Mouse (Mus musculus): Measurements from ENCODE around the gene Gng7. TPM values are rescaled to one million over a fixed set of nuclear protein-coding genes. Genes with fewer than 3 reads are reported as not detected.

Gene Gng7
- polyA plus RNA-seq, 1 experiment from 2014 or later = 9.0 TPM

DNA sequence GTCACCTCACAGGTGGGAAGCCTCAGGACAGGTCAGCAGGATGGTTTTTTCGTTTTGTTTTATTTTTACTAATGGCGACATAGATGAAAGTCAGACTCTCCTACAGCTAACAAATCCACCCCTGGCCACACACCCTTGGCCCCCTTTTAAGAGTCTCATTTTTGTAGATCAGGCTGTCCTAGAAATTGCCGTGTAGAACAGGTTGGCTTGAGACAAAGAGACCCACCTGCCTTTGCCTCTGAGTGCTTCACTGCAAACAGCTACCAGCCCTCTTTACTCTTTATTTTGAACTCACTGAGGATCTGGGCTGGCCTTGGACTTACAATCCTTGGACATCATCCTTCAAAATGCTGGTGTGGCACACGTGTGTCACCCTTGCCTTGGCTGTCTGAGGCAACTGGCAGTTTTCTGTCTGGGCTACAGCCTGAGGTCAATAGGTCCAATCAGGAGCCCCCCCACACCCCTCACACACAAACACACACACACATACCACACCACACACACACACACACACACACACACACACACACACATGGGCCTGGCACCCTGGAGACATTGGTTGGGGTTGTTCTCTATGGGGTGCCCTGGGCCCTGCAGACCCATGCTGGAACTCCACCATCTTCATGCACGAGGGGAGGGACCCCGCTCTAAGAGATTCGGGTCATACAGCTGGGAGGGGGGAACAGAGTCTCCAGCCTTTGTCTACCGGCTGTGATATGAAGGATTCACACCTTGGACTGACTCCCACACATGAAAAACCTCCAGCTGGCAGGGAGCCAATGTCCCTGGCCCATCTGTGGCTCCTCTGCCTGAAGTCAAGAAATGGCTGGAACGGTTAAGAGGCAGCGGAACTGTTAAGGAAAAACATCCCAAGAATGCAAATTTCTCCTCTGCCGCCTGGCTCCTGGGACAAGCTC lies 42.4 kb downstream of the Gng7 start:
- peak overlapping the region; percentile 10; the same call in 1 of the 2 replicates for H3K27ac ChIP-seq
- no peak overlapping the region for H3K9ac ChIP-seq
- H3K36me3 ChIP-seq = no peaks in the 10 kb centered on the region
- ATAC-seq (ENCODE audit: low FRiP score, low read depth) = no peak
- 45% methylated on average over 11 of the region's 11 CpGs for WGBS
- H3K27me3 ChIP-seq = no peaks in the 10 kb centered on the region
- H3K4me2 ChIP-seq (replicated peaks) = no peak overlapping the region
- H3K4me1 ChIP-seq = peaks cover 18% of the 10 kb centered on the region
- H3K4me3 ChIP-seq = no peak overlapping the region
- no peaks in the 10 kb centered on the region; the same call in 1 of the 2 replicates for H3K9me3 ChIP-seq

DNA sequence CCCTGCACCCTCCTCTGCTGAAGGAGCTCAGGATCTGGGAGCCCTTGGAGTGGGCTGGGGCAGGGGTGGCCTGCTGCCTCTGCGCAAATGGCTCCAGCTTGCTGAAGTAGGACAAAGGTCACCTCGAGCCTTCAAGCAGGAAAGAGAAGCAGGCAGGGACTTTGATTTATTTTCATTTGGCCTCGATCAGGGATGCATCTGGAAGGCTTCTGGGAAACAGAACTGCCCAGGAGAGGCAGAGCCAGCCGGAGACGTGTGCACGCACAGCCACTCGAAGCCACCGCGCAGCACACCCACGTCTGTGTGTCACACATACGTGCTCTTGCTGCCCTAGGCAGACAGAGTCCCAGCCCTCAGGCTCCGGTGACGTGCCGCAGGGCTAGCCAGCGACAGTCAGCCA lies 43.2 kb downstream of the Gng7 start:
- Histone ChIP-seq H3K4me2 (replicated peaks) (no peak overlapping the region), H3K27ac (no peak overlapping the region), H3K9ac (no peak overlapping the region), H3K9me3 (no peaks in the 10 kb centered on the region; the same call in 1 of the 2 replicates), H3K36me3 (no peaks in the 10 kb centered on the region), H3K27me3 (no peaks in the 10 kb centered on the region), H3K4me1 (peaks cover 26% of the 10 kb centered on the region), H3K4me3 (no peak overlapping the region)
- 68% methylated on average over 15 of the region's 15 CpGs for WGBS
- ATAC-seq (ENCODE audit: low FRiP score, low read depth) = no peak

GRCm38 (mm10) chr10:80970159-80970558 lies 44.6 kb downstream of the Gng7 start:
- no peaks in the 10 kb centered on the region for H3K36me3 ChIP-seq
- H3K4me3 ChIP-seq = no peak overlapping the region
- H3K27me3 ChIP-seq = no peaks in the 10 kb centered on the region
- peaks cover 30% of the 10 kb centered on the region for H3K4me1 ChIP-seq
- no peak overlapping the region for H3K9ac ChIP-seq
- ATAC-seq (ENCODE audit: low FRiP score, low read depth) = no peak
- no peak overlapping the region for H3K4me2 ChIP-seq (replicated peaks)
- 80% methylated on average over 8 of the region's 8 CpGs for WGBS
- H3K9me3 ChIP-seq = no peaks in the 10 kb centered on the region; the same call in 1 of the 2 replicates
- H3K27ac ChIP-seq = no peak overlapping the region

DNA sequence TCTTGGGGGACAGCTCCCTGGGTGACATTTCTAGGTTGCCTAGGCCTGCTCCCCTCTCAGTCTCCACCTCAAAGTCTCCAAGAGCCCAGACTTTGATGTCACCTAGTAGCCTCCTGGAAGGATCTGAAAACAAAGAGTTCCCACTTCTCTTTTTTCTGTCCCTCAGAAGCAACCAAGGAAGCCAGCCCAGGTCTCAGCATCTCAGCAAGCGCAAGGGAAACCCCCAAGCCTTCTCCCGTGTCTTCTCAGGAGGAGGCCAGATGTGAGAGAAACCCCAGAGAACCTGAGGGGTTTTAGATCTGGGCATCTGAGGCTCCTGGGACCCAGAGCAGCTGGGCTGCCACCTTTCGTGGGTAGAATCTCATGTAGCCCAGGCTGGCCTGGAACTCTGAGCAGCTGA lies 45.4 kb downstream of the Gng7 start:
- no peak overlapping the region for H3K4me3 ChIP-seq
- no peaks in the 10 kb centered on the region for H3K27me3 ChIP-seq
- H3K9me3 ChIP-seq = no peaks in the 10 kb centered on the region; the same call in 1 of the 2 replicates
- no peak overlapping the region for H3K27ac ChIP-seq
- H3K4me1 ChIP-seq = peaks cover 30% of the 10 kb centered on the region
- no peak overlapping the region for H3K4me2 ChIP-seq (replicated peaks)
- H3K36me3 ChIP-seq = no peaks in the 10 kb centered on the region
- no peak for ATAC-seq (ENCODE audit: low FRiP score, low read depth)
- H3K9ac ChIP-seq = peak overlapping the region; percentile 35
- WGBS = 74% methylated on average over 3 of the region's 3 CpGs

- Histone ChIP-seq H3K9ac (no peak overlapping the region), H3K4me1 (peaks cover 38% of the 10 kb centered on the region), H3K27me3 (no peaks in the 10 kb centered on the region), H3K36me3 (no peaks in the 10 kb centered on the region), H3K4me3 (no peak overlapping the region), H3K4me2 (replicated peaks) (no peak overlapping the region), H3K9me3 (no peaks in the 10 kb centered on the region; the same call in 1 of the 2 replicates), H3K27ac (no peak overlapping the region)
- 79% methylated on average over 4 of the region's 4 CpGs for WGBS
- ATAC-seq (ENCODE audit: low FRiP score, low read depth) = no peak
Observed at GRCm38 (mm10) chr10:80968106-80968505, 46.6 kb downstream of the Gng7 start.

GRCm38 (mm10) chr10:80967101-80967656 lies 47.6 kb downstream of the Gng7 start:
- no peaks in the 10 kb centered on the region for H3K36me3 ChIP-seq
- 43% methylated on average over 3 of the region's 3 CpGs for WGBS
- peak overlapping the region; percentile 16; the same call in 1 of the 2 replicates for H3K4me2 ChIP-seq (replicated peaks)
- H3K27me3 ChIP-seq = no peaks in the 10 kb centered on the region
- ATAC-seq (ENCODE audit: low FRiP score, low read depth) = 0 out of 2 replicates have a peak, but pooled peaks have one; percentile 49
- H3K27ac ChIP-seq = no peak overlapping the region
- peaks cover 33% of the 10 kb centered on the region for H3K4me1 ChIP-seq
- H3K9ac ChIP-seq = peak overlapping the region; percentile 50; the same call in 1 of the 2 replicates
- H3K9me3 ChIP-seq = no peaks in the 10 kb centered on the region; the same call in 1 of the 2 replicates
- H3K4me3 ChIP-seq = no peak overlapping the region

- no peak overlapping the region for H3K4me2 ChIP-seq (replicated peaks)
- H3K27me3 ChIP-seq = no peaks in the 10 kb centered on the region
- no peak overlapping the region for H3K9ac ChIP-seq
- H3K9me3 ChIP-seq = no peaks in the 10 kb centered on the region; the same call in 1 of the 2 replicates
- H3K36me3 ChIP-seq = no peaks in the 10 kb centered on the region
- peaks cover 37% of the 10 kb centered on the region for H3K4me1 ChIP-seq
- H3K27ac ChIP-seq = no peak overlapping the region
- no peak overlapping the region for H3K4me3 ChIP-seq
- WGBS = 46% methylated on average over 12 of the region's 12 CpGs
- ATAC-seq (ENCODE audit: low FRiP score, low read depth) = no peak
Observed at GRCm38 (mm10) chr10:80966296-80966695, 48.4 kb downstream of the Gng7 start.

GRCm38 (mm10) chr10:80963031-80963975 lies 51.4 kb downstream of the Gng7 start:
- Histone ChIP-seq H3K36me3 (no peaks in the 10 kb centered on the region), H3K9ac (no peak overlapping the region), H3K4me2 (replicated peaks) (no peak overlapping the region), H3K27ac (peak overlapping the region; percentile 0; the same call in 1 of the 2 replicates), H3K4me3 (no peak overlapping the region), H3K9me3 (no peaks in the 10 kb centered on the region), H3K4me1 (peaks cover 49% of the 10 kb centered on the region), H3K27me3 (no peaks in the 10 kb centered on the region)
- no peak for ATAC-seq (ENCODE audit: low FRiP score, low read depth)
- WGBS = 62% methylated on average over 12 of the region's 12 CpGs

DNA sequence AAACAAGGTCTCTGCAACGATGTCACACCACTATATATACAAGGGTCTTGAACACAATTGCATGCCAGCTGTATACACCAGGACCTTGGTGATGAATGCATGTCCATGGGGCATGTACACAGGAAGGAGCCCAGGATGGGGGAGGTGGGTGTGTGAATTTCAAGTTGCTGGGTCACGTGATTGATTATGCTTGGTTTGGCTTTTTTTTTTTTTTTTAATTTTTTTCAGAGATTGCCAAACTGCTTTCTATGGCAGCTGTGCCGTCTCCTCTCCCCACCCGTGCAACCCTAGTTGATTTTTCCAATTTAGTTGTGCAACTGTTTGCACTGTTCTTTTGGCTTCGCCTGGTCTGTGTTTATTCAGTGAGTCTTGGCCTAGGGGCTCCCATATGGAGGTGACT lies 52.2 kb downstream of the Gng7 start:
- H3K4me3 ChIP-seq = no peak overlapping the region
- no peak overlapping the region for H3K4me2 ChIP-seq (replicated peaks)
- H3K36me3 ChIP-seq = no peaks in the 10 kb centered on the region
- ATAC-seq (ENCODE audit: low FRiP score, low read depth) = no peak
- whole genome bisulfite sequencing = 78% methylated on average over 5 of the region's 5 CpGs
- no peaks in the 10 kb centered on the region for H3K9me3 ChIP-seq
- H3K9ac ChIP-seq = no peak overlapping the region
- peaks cover 48% of the 10 kb centered on the region for H3K4me1 ChIP-seq
- no peak overlapping the region for H3K27ac ChIP-seq
- H3K27me3 ChIP-seq = no peaks in the 10 kb centered on the region

- Histone ChIP-seq H3K27ac (peak overlapping the region; percentile 78), H3K9ac (no peak overlapping the region), H3K4me2 (replicated peaks) (no peak overlapping the region), H3K27me3 (no peaks in the 10 kb centered on the region), H3K9me3 (no peaks in the 10 kb centered on the region), H3K4me3 (no peak overlapping the region), H3K4me1 (peaks cover 42% of the 10 kb centered on the region), H3K36me3 (no peaks in the 10 kb centered on the region)
- WGBS = 50% methylated on average over 10 of the region's 10 CpGs
- no peak for ATAC-seq (ENCODE audit: low FRiP score, low read depth)
Observed at GRCm38 (mm10) chr10:80962051-80962472, 52.7 kb downstream of the Gng7 start.

DNA sequence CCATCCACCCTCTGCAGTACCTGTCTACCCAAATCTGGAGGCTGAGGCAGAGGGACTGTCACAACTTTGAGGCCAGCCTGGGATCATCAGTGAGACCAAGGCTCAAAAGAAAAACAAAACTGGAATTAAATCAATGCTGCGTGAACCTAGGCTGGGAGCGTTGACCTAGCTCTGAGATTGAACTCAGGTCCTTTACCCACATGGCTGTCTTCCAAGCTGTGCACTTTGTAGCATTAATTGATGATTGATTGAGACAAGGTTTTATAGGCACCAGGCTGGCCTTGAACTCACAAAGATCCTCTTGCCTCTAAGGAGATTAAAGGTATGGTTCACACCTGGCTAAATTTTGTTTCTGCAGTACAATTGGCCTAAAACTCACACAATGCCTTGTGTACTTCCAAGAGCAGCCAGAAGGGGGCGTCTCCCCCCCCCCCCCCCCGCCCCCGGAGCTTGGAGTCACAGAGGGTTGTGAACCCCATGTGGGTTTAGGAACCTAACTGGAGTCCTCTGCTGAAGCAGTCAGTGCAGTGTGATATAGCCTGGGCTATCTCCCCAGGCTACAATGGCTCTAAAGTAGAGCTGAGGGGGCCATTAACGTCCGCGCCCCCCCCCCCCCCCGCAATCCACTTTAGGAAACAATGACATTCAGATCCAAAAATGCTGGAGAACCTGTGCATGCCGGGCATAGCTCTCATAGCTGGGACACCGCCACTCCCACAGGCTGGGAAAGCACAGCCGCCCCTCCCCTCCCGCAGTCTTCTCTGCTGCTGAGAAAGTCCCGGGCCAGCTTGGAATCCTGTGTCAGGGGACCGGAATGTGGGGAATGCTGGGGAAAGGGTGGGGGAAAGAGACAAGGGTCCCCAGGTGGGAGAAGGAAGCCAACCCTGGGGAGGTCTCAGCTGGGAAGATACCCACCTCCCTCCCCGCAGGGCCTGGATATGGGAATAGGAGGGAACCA lies 53.9 kb downstream of the Gng7 start:
- Histone ChIP-seq H3K36me3 (no peaks in the 10 kb centered on the region), H3K4me3 (no peak overlapping the region; the same call in 1 of the 2 replicates), H3K9me3 (no peaks in the 10 kb centered on the region), H3K9ac (peak overlapping the region; percentile 45), H3K4me1 (peaks cover 33% of the 10 kb centered on the region), H3K4me2 (replicated peaks) (peak overlapping the region; percentile 46), H3K27me3 (no peaks in the 10 kb centered on the region), H3K27ac (peak overlapping the region; percentile 78)
- peak; percentile 80 for ATAC-seq (ENCODE audit: low FRiP score, low read depth)
- WGBS = 15% methylated on average over 14 of the region's 16 CpGs
